Mouse (Mus musculus) brain, embryonic 18.5 days (tissue): ENCODE results near the gene Sgo2a.
"Not testable (repeated sequence)": the region's sequence is repeated elsewhere in the genome, so short reads cannot be mapped to it uniquely, and the experiment has no call there.

ENCODE experiments used
- DNase-seq: peaks from one replicate; pipeline ENCODE4 v3.0.0-alpha.2; 2012; ENCODE audit warnings: low read depth, low spot score

Gene Sgo2a

DNA sequence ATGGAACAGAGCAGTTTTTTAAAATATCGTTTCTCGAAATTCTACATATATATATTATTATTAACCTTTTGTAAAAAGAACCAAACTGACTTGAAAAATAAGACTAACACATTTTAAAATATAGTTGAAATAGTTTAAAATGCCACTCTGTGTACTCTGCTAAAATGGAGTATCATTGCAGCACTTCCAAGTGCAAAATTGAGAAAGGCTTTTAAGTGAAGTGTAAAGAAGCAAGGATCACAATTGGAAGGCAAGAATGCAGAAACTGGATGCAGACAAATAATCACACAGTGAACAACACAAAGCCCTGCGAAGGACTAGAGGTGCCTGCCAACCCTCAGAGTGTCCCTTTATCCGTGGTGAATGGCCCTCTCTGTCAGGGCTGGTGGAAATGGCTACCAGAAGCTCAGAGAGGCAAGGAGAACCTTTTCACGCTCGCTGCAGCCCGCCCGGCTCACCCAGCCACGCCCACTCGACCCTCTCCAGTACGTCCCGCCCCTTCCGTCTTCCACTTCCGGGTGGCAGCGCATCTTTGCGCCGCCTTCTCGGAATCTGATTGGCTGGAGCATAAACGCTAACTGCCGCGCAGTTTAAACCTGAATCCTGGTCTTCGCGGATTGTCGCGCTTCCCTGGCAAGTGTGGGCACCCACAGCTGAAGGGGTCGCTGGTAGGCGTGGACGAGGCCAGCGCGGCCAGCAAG is at the start of gene Sgo2a:
Gene Sgo2a (plus strand): TSS at position 540 of the 701 bp plus-strand sequence.
- DNase-seq: peak; percentile 91

DNA sequence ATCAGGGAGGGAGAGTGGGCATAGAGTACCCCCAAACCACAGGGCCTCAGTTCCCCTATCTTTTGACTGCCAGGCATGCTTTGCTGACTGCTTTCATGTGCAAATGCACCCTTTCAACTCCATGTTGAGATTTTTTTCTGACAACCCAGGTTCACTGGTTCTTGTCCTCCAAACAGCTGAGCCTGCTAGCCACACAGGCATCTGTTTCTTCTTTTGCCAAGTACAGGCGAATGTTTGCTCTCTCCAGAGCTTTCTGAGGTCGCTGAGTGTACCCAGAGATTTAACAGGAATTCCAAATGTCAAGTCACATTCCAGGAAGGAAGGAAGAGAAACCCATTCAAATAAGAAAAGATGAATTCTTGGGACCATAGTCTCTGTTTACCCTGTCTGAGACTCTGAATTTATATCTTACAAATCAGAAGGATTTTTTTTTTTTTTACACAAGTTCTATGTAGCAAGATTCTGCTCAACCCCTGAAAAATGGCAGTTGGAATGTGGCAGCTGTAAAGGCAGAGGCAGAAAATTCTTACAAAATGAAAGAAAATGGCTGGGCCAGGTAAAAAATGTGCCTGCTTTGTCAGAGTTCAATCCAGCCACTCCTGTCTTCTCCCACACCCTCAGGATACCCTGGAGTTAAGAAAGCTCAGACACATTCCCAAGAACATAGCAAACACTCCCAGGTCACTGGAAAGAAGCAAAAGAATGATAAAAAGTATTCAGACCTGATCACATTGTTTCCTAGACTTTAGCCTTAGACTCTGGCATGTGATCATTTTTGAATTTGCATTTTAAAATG is 48.0 kb upstream of the Sgo2a start:
- DNase-seq: no peak

DNA sequence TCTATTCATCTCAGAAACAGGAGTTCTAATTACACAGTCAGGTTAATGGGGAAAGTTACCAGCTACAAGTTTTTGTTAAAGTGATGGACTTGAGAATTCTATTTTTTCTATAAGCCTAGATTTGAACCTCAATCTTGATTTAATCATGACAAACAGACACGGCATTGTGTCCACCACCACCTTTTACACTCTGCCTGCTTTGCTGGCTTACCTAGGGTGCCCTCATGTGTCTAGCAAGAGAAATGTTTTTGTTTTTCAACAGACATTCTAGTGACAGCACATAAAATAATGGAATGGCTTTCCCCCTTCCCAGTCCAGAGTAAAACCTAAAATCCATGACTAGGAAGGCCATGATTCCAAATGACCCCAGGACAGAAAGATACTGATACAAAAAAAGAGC is 46.6 kb upstream of the Sgo2a start:
- no peak for DNase-seq

DNA sequence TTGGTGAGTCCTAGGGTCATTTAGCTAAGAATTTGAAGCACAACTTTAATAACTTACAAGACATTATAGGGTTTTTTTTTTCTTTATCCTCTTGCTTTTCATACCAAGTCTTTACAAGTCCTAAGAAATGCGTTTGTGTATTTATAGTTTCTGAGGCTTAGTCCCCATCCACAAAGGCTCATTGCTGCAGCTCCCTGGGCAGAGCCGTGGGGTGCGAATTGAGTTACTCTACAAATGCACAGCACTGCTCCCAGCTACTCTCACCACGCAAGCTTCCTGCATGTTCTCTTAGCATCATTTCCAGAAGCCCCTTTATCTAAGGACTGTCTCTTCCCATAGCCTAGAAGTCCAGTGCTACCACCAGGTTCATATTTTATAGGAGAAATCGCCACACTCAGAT is 46.1 kb upstream of the Sgo2a start:
- no peak for DNase-seq

DNA sequence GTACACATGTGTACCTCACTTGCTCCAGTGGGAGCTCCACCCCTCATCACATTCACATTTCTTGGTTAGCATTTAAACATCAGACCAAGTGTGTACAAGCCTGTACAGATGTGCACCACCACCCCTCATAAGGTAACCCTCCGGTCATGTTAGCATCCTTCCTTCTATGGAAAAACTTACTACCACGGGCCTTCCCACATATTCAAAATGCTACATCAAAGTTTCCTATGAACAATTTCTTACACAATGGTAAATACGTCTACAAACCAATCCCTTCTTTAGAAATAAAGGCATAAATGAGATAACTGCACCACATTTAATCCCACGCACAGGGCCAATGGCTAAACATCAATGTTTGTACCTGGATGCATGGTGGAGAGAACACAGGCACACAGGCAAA is 43.3 kb upstream of the Sgo2a start:
- no peak for DNase-seq

DNA sequence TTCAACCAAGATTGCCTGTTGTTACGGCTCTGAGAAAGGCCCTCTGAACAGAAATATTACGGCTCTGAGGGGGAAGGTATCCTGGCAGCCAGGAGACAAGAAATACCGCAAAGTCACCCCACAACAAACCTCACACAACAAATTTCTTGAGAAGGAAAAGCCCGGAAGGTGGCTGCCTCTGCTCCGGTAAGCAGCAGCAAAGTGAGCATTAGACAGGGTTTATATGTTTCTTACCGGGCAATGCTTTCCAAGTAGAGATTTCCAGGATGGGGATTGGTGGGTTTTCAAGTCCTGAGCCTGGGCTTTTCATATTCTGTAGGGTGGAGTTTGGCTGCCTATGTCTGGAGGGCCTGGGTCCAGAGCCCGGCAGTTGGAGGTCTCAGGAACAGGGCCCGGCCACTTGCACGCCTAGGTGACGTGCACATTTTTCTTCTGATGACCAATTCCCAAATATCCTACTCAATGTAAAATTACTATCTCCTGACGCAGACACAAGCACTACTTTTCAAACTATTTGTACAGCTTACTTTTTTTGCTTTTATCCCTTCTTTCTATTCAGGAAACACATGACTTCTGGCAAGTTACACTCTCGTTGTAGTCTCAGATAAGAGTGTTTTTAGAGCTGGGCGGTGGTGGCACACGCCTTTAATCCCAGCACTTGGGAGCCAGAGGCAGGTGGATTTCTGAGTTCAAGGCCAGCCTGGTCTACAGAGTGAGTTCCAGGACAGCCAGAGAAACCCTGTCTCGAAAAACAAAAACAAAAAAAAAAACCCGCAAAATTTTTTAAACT is 42.0 kb upstream of the Sgo2a start:
- no peak for DNase-seq

DNA sequence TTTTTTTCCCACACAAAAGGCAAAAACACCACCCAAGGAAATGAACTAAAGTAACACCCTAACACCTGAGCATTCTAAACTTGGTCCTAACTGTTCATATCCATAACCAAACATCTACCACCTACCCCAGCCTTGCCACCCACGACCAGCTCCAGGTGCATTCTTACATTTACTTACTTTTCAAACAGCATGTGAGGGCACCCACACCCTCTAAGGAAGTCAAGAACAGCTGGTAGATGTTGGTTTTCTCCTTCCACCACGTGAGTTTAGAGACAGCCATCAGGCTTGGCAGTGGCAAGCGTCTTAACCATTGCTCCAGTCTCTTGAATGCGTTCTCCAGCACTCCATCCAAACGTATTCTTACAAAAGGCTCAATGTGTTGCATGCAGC is 41.4 kb upstream of the Sgo2a start:
- no peak for DNase-seq

DNA sequence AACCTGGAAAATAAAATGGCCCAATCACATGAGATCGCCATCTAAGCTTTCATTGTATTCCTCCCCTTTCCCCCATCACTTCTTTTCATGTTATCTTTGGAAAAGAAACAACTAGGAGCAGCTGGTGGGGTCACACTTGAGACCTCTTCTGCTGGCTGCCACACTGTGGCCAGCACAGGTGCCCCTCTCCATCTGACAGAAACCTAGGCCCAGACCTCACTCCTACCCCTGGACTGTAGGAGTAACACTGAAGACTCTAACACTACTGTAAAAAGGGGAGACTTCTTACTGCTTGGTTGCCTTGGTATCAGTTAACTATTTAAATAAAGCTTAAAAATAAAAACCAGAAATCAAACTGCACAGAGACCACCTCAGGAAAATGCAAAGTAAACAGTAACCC is 40.0 kb upstream of the Sgo2a start:
- no peak for DNase-seq

DNA sequence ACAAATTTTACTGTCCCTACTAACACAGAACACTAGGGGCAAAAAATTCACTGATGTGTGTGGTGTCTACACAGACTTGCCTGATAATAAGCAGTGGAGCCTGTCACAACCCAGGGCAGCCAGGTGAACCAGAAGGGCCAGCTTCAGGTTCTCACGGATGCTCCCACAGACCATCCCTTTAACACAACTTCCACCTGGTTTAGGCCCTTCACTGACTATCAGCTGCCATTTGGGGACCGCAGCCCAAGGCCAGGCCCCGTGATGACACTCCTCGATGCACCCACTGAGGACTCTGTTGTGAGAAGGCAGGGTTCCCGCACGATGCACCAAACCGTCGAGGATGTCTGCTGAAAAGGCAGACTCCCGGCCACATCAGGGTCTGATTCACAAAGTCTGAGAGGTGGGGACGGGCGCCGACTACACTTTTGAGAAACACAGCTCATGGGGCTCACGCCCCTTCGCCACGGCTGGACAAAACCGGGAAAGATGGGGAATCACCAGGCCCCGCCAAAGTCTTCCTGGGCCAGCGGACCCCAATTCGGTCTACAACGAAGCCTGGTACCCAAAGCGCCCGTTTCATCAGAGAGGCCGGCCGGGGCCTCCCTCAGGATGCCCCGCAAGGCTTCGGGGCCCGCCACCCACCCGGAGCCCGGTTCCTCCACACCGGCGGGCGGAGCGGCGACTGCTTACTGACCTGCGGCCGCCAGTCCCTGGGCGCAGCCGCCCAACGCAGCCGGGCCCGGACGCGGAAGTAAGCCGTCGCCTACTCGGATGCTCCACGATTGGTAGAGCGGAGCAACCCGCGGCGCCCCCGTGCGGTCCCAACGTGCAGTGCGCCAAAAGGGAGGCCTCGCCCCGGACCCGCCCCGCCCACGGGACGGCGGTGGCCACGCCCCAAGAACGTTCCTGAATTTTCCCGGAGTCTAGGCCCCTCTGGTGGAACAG is 26.2 kb upstream of the Sgo2a start:
- peak; percentile 69 for DNase-seq

DNA sequence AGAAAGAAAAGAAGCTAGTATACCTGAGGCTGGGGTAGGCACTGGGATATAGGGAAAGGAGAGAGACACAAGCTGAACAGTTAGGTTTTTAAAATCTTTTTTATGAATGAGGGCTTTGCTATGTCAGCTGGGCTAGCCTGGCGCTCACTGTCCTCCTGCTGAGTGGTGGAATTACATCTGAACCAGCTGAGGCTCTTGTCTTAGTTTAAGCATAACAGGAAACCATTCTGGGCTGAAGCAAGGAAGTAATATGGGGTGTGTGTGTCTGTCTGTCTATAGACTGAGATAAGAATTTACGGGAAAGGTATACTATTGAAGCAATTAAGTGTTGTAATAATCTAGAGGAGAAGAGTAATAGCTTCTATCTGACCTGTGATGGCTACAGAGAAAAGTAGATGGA is 24.2 kb upstream of the Sgo2a start:
- DNase-seq: no peak

DNA sequence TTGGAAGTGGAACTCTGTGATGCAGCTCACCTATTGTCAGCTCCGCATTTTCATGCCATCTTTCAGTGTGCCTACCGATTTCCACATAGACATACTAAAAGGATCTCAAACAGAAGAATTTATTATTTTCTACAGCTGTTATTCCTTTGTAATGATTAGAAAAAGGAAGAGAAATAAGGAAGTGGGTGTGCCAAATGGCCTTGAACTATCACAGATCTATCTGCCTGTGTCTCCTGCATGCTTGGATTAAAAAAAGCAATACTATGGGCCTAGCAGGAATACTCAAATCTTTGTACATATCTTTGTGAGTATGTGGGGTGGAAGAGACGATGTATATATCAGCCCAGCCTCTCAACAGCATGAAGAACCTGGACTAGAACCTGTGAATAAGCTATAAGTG is 18.9 kb upstream of the Sgo2a start:
- DNase-seq: no peak

DNA sequence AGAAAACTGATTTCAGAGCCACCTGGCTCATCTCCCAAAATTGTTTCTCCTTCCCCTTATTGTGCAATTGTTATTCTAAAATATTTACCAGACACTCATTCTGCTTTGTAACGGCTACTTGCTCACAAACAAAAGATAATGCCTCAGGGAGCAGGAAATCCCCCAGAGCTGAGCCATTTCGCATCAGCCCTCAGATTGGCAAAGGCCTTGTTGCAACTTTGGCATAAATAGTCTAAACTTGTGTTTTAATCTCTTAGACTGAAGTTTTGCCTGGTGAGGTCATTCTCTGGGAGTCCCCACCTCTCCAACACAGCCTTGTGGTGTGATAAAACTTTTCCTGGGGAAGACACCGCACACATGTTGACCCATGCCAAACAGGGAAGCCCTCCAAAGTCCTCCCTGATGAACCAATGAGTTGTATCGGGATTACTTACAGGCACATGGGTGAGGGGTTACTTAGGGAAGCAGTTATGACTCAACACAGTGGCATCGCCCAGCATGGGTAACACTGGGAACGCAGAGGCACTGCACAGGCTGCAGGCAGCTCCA is 6.6 kb upstream of the Sgo2a start:
- no peak for DNase-seq

DNA sequence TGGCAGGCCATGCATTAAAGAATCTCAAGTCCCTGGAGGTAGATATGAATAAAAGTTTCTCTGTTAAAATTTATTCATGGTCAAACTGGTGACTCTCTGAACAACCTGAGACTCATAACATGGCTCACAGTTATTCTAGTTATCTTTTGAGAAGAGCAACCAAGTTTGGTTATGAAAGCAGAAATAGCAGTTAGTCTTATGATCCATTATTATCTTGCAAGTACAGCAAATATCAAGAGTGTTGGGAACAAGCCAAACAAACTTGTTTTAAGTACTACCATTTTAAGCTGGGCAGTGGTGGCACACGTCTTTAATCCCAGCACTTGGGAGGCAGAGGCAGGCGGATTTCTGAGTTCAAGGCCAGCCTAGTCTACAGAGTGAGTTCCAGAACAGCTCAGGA is 4.5 kb upstream of the Sgo2a start:
- no peak for DNase-seq

DNA sequence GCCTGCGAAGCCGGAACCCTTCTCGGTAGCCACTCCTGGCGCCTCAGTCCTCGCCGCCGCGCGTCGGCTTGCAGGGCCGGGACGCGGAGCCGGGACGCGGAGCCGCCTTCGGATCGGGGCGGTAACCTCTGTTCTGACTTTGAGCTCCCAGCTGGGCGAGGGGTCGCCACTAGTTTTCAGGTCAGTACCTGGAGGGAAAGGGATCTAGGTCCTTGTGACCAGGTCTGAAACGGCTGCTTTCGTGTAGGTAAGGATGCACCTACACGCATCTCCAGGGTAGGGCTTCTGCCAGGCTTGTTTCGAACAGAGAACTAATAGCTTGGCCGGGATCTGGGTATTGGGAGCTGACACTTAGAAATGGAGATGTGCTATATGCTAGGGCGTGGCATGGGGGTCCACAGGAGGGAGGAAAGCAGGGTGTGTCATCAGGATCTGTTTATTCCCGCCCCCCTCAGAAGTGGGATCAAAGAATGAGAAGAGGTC is 403 bp downstream of the Sgo2a start:
- no peak for DNase-seq

DNA sequence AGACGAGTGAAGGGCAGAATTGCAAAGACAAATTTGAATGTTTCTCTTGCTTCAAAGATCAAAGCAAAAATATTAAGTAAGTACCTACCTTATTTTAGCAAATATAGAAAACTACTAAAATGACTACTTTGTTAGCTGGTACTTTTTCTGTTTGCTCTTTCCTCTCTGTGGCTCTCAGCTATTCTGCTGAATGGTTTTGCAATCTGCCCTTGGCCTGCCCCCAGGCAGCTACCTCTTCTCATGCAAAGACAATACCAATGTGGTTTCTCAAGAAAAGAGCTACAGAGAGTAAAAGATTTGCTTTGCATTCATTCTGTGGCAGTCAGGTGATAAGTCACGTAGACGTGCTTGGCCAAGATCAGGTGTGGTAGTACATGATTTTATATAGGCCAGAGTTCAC is 2.4 kb downstream of the Sgo2a start:
- no peak for DNase-seq

DNA sequence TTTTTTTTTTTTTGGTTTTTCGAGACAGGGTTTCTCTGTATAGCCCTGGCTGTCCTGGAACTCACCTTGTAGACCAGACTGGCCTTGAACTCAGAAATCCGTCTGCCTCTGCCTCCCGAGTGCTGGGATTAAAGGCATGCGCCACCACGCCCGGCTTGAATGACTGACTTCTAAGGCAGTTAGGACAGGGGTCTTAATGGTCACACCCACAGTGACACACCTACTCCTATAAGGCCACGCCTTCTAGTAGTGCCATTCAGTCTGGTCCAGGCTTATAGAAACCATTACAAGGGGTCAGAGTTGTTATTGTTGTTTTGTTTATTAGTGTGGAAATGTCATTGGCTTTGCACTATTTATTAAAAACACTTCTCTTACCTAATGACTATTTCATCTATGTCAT is 10.6 kb downstream of the Sgo2a start:
- DNase-seq: not testable (repeated sequence)

DNA sequence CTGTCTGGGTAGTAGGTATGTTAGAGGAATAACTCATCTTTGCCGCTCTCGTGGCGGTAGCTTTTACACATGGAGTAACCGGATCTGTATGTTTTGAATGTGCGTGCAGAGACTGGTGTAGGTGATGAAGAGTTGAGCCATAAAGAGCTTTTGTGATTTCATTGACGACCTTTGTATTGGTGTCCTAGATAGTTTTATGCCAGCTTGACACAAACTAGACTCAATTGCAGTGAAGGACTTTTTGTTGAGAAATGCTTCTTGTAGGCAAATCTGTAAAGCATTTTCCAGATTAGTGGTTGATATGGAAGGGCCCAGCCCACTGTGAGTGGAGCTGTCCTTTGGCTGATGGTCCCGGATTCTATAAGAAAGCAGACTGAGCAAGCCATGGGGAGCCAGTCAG is 23.1 kb downstream of the Sgo2a start, which contains the start of gene Kctd18:
Gene Kctd18 (minus strand): TSS at position 101 of the 400 bp plus-strand sequence.
- DNase-seq: no peak

DNA sequence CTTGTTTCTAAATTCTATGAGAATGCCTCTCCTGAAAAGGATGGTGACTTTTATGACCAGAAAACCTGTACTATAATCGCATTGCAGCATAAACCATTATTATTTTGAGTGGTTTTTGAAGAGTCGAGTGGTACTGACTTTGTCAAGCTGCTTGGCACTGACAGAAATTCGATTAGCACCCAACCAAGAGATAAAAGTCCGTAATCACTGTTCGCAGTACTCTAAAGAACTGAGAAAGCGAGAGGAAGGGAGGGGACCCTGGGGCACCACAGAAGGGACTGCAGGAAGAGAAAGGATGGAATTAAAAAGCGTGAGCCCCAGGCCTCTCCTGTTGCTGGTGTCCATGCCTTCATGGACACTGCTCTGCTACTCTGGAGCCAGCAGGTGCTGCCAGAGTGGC is 31.9 kb downstream of the Sgo2a start:
- DNase-seq: no peak

DNA sequence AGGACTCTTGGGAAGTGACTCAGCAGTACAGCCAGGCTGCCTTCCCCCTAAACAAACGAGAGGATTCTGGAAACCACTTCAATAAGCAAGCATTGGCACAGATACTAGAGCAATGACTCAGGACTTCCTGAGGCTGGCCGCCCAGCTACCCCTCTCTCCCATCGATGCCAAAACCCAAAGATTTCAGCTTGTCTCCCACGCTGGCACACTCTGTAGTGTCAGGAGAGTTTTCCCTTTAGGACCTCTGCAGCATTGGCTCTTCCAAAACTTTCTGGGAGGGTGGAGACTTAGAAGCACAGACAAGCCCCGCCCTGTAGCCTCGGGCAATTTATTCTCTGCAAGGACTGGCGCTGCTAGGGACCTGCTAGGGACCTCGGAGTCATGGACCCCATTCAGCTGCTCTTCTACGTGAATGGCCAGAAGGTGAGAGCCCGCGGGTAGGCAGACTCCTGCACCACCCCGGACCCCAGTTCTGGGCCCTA is 33.9 kb downstream of the Sgo2a start, which contains the start of gene Aox1:
Gene Aox1 (plus strand): TSS at position 296 of the 482 bp plus-strand sequence.
- no peak for DNase-seq

DNA sequence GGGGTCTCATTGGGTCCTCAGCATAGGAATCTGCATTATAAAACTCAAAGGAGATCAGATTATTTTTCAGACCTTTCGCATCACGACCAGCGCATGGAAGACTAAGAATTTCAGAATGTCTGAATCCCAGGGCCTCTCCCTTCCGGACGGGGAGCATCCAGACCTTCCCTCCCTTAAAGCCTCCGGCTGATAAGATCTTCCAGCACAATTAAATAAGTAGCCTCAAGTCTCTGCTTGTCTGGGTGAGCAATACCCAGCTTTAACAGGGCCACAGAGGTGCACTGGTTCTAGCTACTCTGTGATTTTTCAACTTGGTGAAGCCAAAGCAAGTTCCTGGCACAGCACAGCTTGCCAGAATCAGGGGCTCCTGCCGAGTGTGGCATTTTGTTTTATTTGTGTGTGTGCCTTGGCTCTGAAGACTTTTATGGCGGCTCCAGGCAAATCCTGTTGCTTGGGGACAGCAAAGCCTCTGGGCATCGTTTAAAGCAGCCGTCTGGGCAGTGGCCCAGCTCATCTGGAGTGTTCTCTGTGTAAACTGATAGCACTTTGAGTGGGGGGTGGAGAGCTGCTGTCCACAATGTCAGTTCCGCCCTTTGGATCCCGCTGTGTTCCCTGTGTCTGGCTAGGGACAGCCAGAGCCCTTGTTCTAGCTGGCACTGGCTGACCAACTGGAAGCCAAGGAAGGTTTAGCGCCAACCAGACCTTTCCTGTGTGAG is 34.5 kb downstream of the Sgo2a start:
- peak; percentile 40 for DNase-seq
